Mouse (Mus musculus) forebrain, embryonic 11.5 days (tissue): ENCODE data around the gene Dcp1a. TPM values are rescaled to one million over a fixed set of nuclear protein-coding genes. Genes with fewer than 3 reads are reported as not detected.

ENCODE experiments used
- ATAC-seq: fragments of 200-750 bp; cut with Nextera tagmentation; replicated peaks from 2 replicates; pipeline ENCODE4 v1.8.0; 2017; ENCODE audit warnings: moderate TSS enrichment; ENCODE audit not compliant: low FRiP score
- DNase-seq: peaks from one replicate; pipeline ENCODE4 v3.0.0-alpha.2; 2017; ENCODE audit warnings: low spot score
- H3K27ac ChIP-seq: fragments of 300-500 bp; sonication (generic); 2 replicates; pipeline ENCODE4 v1.5.1; 2014; ENCODE audit warnings: low read depth, low read length
- H3K27me3 ChIP-seq: fragments of 300-500 bp; sonication (generic); 2 replicates; pipeline ENCODE4 v1.6.1; 2014; ENCODE audit warnings: mild to moderate bottlenecking, low read length, mixed read lengths; ENCODE audit not compliant: control insufficient read depth, insufficient read depth
- H3K36me3 ChIP-seq: fragments of 300-500 bp; sonication (generic); 2 replicates; pipeline ENCODE4 v1.6.1; 2014; ENCODE audit warnings: mild to moderate bottlenecking, low read length, moderate library complexity, mixed read lengths; ENCODE audit not compliant: control insufficient read depth, insufficient read depth
- H3K4me1 ChIP-seq: fragments of 300-500 bp; sonication (generic); replicated peaks from 2 replicates; pipeline ENCODE4 v1.6.1; 2014; ENCODE audit warnings: low read length, mixed read lengths; ENCODE audit not compliant: control insufficient read depth, insufficient read depth
- H3K4me2 ChIP-seq: fragments of 300-500 bp; sonication (generic); 2 replicates; pipeline ENCODE4 v1.6.1; 2014; ENCODE audit warnings: low read depth, mild to moderate bottlenecking, low read length, moderate library complexity, mixed read lengths; ENCODE audit not compliant: severe bottlenecking
- H3K4me3 ChIP-seq: fragments of 300-500 bp; sonication (generic); 2 replicates; pipeline ENCODE4 v1.5.1; 2014; ENCODE audit warnings: low read depth, low read length
- H3K9ac ChIP-seq: fragments of 300-500 bp; sonication (generic); 2 replicates; pipeline ENCODE4 v1.6.1; 2014; ENCODE audit warnings: low read length
- H3K9me3 ChIP-seq: fragments of 300-500 bp; sonication (generic); 2 replicates; pipeline ENCODE4 v1.6.1; 2016; ENCODE audit warnings: low read length, mixed read lengths; ENCODE audit not compliant: control insufficient read depth
- WGBS: fragments of 180-500 bp; shearing (Covaris S2); extraction: QIAGEN DNeasy Blood & Tissue Kit; methylation state at CpG from one replicate; pipeline ENCODE4 v1.1.7; 2014; 5-methylcytosine and 5-hydroxymethylcytosine counted together
- microRNA-seq: library from miRNA; unstranded; fragments of <30 nt; microRNA quantifications from one replicate; pipeline ENCODE4, GENCODE M21; 2016; ENCODE audit not compliant: insufficient number of aligned reads
- polyA plus RNA-seq: library from polyadenylated mRNA; unstranded; fragments of >200 nt; fragmentation: Nextera tagmentation; extraction: Ambion mirVana; gene quantifications from 2 replicates; pipeline ENCODE4 v1.2.1, GENCODE M21; 2014

Gene Dcp1a
- polyA plus RNA-seq, 1 experiment from 2014 or later = 34.6 TPM

- Histone ChIP-seq H3K4me1 (no peaks in the 10 kb centered on the region), H3K36me3 (peaks cover 27% of the 10 kb centered on the region)
Measured at GRCm38 (mm10) chr14:30570303-30570702, 91.0 kb downstream of the Dcp1a start.

GRCm38 (mm10) chr14:30572253-30572652 is 92.9 kb downstream of the Dcp1a start:
- DNase-seq = no peak
- Histone ChIP-seq H3K9ac (no peak overlapping the region), H3K27ac (no peak overlapping the region), H3K4me2 (no peak overlapping the region), H3K36me3 (peaks cover 19% of the 10 kb centered on the region), H3K4me1 (no peaks in the 10 kb centered on the region), H3K9me3 (no peaks in the 10 kb centered on the region), H3K4me3 (no peak overlapping the region), H3K27me3 (no peaks in the 10 kb centered on the region)
- no peak for ATAC-seq
- 93% methylated on average over 10 of the region's 10 CpGs for WGBS

More at GRCm38 (mm10) chr14:30570303-30570702, 91.0 kb downstream of the Dcp1a start:
- WGBS = 85% methylated on average over 9 of the region's 9 CpGs
- no peaks in the 10 kb centered on the region for H3K9me3 ChIP-seq
- ATAC-seq = no peak
- no peak overlapping the region for H3K9ac ChIP-seq
- H3K27ac ChIP-seq = no peak overlapping the region
- H3K27me3 ChIP-seq = no peaks in the 10 kb centered on the region
- H3K4me2 ChIP-seq = no peak overlapping the region
- DNase-seq = no peak
- H3K4me3 ChIP-seq = no peak overlapping the region

- no peak overlapping the region for H3K9ac ChIP-seq
- no peaks in the 10 kb centered on the region for H3K9me3 ChIP-seq
- peaks cover 19% of the 10 kb centered on the region for H3K36me3 ChIP-seq
- H3K4me1 ChIP-seq = no peaks in the 10 kb centered on the region
- H3K27ac ChIP-seq = no peak overlapping the region
- H3K27me3 ChIP-seq = no peaks in the 10 kb centered on the region
- no peak for ATAC-seq
- 86% methylated on average over 8 of the region's 8 CpGs for WGBS
- H3K4me2 ChIP-seq = no peak overlapping the region
- H3K4me3 ChIP-seq = no peak overlapping the region
- DNase-seq = no peak
Measured at GRCm38 (mm10) chr14:30573235-30573634, 93.9 kb downstream of the Dcp1a start.

GRCm38 (mm10) chr14:30573983-30574584 is 94.7 kb downstream of the Dcp1a start:
- no peak for ATAC-seq
- peaks cover 10% of the 10 kb centered on the region; the same call in 1 of the 2 replicates for H3K36me3 ChIP-seq
- 68% methylated on average over 6 of the region's 6 CpGs for WGBS

GRCm38 (mm10) chr14:30575791-30576190 is 96.5 kb downstream of the Dcp1a start:
- H3K27ac ChIP-seq = no peak overlapping the region
- 79% methylated on average over 7 of the region's 7 CpGs for WGBS
- H3K4me3 ChIP-seq = no peak overlapping the region
- H3K9me3 ChIP-seq = no peaks in the 10 kb centered on the region
- peaks cover 5% of the 10 kb centered on the region; the same call in 1 of the 2 replicates for H3K36me3 ChIP-seq
- no peak overlapping the region for H3K9ac ChIP-seq
- H3K4me1 ChIP-seq = no peaks in the 10 kb centered on the region
- H3K27me3 ChIP-seq = no peaks in the 10 kb centered on the region
- ATAC-seq (no peak), DNase-seq (no peak)
- no peak overlapping the region for H3K4me2 ChIP-seq

More at GRCm38 (mm10) chr14:30573983-30574584, 94.7 kb downstream of the Dcp1a start:
- H3K27me3 ChIP-seq = no peaks in the 10 kb centered on the region
- H3K4me1 ChIP-seq = no peaks in the 10 kb centered on the region
- no peak overlapping the region for H3K4me3 ChIP-seq
- no peaks in the 10 kb centered on the region for H3K9me3 ChIP-seq
- no peak overlapping the region for H3K4me2 ChIP-seq
- no peak overlapping the region for H3K9ac ChIP-seq
- peak; percentile 80 for DNase-seq
- no peak overlapping the region for H3K27ac ChIP-seq

- peaks cover 5% of the 10 kb centered on the region; the same call in 1 of the 2 replicates for H3K36me3 ChIP-seq
- no peaks in the 10 kb centered on the region for H3K4me1 ChIP-seq
- H3K9ac ChIP-seq = no peak overlapping the region
- no peak overlapping the region for H3K4me3 ChIP-seq
- H3K9me3 ChIP-seq = no peaks in the 10 kb centered on the region
- H3K27ac ChIP-seq = no peak overlapping the region
- DNase-seq (no peak), ATAC-seq (no peak)
- no peaks in the 10 kb centered on the region for H3K27me3 ChIP-seq
- no peak overlapping the region for H3K4me2 ChIP-seq
- WGBS = 81% methylated on average over 5 of the region's 5 CpGs
Measured at GRCm38 (mm10) chr14:30576260-30576659, 96.9 kb downstream of the Dcp1a start.

Small RNA genes lying within 50 kb of the gene (microRNA-seq; reads per million reads assigned to microRNA genes)
- gene Mir3076 = 4.2 reads per million

Other genes starting within 250 kb of the Dcp1a start
- gene Cacna1d, start 11.9 kb downstream of the Dcp1a start, polyA plus RNA-seq = 1.1 and 1.8 TPM in 2 replicates
- 118 and 135 TPM in 2 replicates for gene Tkt, start 68.8 kb downstream of the Dcp1a start, polyA plus RNA-seq
- gene Prkcd, start 146.7 kb downstream of the Dcp1a start, polyA plus RNA-seq = 26.2 and 26.8 TPM in 2 replicates
- 11.3 and 11.4 TPM in 2 replicates for gene Rft1, start 174.8 kb downstream of the Dcp1a start, polyA plus RNA-seq
- 27.1 and 29.2 TPM in 2 replicates for gene Sfmbt1, start 235.3 kb downstream of the Dcp1a start, polyA plus RNA-seq